Mouse (Mus musculus) testis, postnatal 10 days (tissue): ENCODE measurements at regions not wholly inside any gene's neighbourhood (a gene's known extent, or its start where the extent isn't known, plus 50 kb on each side); places are given as distances from the start of the nearest gene placed in this dataset.

Source experiments
- DNase-seq: peaks from one replicate; pipeline ENCODE4 v3.0.0; 2021; ENCODE audit warnings: low spot score

DNA sequence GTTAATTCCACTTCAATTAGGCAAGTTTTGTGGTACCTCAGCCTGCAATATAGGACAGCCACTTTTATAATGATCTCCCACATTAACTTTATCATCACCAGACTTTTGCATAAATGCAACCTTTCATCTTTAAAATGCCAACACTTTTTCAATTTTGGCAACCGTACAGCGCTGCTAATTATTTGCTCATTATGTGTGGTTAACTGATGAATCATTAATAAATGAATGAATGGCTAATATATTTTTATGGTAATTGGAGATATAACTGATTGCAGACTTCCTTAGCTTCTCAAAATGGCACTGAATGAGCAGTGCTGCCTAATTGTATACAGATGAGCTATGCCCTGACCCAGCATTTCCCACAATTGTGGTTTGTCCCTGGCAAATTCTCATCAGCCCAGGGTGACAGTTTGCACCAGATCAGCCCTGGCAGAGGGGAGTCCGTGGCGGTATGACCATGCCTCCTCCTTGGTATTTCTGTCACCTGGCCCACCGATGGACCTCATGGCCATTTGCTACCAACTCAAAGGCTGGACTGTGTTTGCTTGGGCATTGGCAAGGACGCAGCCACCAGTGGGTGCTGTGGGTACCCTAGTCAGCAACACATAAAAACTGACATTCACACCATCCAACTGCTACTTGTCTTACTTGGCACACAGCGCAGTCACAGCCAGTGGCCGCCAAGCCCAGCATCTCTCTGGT is 173.7 kb upstream of the Lmo4 start:
- DNase-seq = no peak

DNA sequence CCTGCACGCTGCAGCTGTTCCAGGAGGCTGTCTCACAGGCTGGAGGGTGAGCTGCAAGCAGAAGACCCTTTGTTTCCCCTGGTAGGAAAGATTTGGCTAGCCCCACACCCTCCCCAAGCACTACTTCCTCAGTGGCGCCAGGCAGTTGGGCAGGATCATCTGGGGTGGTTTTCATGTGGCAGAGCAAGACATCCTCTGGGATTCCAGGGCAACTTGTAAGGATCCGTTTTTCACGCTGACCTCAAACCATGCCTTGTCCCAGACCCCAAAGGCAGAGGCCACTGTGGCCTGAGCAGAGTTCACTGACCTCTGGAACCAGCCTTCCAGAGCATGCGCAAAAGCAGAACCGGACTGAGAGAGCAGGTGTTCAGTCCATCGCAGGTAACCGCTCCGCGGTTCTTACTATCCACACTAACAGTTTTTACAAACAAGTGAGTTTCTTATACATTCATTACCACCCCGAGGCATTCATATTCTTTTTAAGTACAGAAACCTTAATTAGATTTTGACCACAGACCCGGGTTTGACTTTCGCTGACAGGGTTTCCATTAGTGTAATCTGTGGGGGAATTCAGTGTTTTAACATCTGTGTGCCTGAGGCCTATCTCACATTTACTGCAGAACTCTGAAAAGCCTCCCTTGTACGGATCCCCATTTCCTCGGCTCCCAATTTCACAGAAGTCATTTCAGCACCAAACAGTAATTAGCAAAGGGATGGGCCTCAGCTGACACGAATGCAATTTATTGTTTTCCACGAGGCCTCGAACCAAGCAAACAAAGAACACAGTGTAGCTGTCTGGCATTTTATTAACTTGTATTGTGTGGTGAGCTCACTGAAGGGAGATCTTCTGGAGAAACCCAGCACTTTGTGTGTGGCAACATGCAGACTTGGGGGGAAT is 172.9 kb upstream of the Lmo4 start:
- DNase-seq = no peak

DNA sequence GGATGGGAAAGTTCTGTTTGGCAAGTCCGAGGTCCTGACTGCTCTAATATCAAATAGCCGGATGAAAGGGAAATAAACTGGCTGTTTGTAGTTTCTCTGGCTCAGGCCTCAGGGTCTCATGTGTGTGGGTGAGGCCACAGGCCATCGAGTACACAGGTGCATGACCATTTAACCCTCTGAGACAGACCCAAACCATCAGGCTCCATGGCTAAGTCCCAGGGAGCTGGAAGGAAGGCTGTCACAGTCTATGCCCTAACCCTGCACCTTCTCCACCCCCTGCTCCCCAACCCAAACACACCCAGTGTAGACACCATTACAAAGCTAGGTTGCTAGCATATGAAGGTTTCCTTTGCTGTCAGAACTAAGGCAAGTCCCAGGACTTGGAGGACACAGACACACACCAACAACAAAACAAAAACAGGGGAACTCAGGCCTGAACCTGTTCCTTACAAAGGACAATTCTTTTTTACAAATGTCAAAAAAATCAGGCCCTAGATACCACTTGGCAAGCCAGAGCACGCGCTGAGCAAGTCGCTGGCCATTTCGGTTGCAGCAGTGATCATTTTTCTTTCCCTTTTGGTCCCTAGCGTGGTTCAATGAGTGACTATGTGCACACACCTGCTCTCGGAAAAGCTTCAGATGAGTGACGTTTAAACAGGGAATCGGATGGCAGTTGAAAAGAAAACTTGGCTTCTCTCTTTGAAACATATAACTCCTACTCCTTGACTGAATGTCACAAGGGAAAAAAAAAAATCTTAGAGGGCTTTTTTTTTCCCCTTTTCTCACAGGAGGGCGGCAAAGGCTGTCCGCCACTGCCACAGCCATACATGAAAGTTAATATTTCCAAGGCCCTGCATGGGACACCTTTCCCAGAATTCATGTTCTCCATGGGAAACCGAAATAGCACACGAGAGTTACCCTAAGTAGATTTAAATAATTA is 171.7 kb upstream of the Lmo4 start:
- DNase-seq = no peak

DNA sequence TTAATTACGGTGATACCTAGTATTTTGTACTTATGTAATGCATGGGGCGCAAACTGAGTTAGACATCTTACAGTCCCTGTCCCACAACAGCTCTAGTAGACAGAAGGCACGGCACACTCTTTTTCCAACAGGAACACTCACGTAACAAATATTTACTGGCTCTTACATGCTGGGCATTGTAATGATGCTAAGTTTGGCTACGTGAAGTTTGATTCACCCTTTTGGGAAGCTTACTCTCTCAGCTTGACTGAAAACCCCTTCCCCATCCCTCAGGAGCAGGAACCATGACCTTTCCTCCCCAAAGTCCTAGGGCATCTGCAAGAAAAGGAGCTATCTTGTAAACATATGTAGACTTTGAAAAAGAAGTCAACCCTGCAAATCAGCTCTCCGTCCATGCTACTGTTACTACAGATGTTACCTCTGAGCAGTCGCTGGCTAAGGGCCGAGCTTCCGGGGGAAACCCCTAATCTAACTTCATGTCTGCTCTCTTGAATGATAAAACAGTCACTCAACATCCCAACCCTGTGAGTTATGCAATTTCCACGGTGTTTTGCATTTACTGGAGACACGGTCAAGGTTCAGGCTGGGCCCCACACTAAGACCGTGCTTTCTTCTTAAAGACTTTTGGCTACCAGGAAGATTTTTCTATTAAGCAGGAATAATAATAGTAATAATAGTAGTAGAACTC is 170.8 kb upstream of the Lmo4 start:
- DNase-seq = no peak

DNA sequence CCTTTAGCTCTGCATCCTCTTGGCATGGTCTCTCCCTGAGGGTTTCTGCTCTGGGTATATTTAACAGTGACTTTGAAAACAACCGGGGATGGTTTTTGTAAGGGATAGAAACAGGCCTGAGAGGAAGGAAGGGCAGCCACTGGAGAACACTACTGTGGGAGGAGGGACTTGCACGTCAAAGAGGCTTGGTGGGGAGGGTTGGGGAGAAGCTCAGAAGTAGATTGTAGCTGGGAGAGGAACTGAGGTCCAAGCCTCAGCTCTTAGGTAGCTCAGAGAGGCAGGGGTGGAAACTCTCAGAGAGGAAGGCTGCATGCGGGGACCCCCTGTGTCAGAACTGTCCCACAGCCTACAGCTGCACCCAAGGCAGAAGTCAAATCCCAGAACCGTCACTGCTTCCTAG is 163.3 kb upstream of the Lmo4 start:
- DNase-seq = no peak

DNA sequence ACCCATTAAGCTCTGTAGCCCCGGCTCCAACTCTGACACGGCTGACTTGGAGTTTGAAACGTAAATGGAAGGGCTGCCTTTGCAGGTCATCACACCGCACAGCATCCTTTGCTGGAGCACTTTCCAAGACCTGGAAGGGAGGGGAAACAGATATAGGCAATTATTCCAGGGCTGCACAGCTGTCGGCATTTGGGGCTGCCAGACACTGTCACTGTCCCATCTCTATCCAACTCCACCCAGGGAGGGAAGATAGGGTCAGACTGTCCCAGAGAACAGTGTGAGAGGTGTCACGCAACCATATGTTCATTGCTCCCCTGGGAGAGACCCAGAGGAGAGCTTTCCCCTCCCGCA is 162.7 kb upstream of the Lmo4 start:
- no peak for DNase-seq

DNA sequence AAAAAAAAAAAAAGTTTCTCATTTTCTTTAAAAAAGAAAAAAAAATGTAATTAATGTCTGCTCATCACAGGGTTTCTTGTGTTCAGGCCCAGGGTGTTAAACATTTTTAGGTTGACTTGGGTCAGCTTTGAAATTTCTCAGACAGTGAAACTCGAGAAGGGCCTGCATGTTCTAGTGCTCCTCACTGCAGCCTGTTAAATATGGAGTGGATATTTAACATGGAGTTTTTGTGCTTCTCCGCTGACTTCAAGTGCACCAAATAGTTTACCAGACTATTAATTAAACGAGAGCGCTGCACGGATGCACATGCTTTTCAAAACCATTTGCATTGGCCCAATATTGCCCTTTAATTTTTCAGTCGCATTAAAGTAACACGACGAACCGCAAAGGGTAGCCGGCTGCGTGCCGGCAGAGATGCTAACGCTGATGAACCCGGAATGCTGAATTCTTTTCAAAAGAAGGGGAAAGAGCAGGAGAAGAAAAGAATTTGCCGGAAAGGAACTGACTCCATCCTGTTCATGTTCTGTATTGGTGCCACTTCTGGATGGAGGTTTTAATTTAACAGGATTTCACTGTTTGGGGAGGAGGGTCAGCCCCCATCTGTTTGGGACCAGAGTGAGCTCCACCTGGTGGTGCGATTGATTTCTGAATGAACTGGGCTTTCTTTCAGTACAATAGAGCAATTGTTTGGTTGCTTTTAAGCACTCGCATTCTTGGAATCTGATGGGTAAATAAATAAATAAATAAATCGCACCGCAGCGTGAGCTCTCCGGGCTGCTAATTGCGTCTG is 162.2 kb upstream of the Lmo4 start:
- DNase-seq = no peak

DNA sequence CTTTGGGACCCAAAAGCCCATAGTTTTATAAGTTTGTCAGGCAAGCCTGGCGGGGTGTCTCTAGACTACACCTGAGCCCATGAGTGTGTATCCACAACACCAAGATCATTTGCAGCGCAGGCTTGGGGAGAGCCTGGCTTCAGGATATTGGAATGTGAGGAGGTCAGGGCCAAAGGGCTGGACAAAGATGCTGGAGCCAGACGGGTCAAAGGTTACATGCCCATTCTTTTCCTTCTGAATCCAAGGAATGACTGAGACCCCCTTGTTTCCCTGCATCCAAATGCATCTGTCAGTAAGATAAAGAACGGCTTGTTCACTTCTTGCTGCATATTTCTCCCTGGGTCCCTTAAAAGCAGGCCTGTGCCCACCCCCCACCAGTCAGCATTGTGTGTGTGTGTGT is 160.9 kb upstream of the Lmo4 start:
- no peak for DNase-seq

DNA sequence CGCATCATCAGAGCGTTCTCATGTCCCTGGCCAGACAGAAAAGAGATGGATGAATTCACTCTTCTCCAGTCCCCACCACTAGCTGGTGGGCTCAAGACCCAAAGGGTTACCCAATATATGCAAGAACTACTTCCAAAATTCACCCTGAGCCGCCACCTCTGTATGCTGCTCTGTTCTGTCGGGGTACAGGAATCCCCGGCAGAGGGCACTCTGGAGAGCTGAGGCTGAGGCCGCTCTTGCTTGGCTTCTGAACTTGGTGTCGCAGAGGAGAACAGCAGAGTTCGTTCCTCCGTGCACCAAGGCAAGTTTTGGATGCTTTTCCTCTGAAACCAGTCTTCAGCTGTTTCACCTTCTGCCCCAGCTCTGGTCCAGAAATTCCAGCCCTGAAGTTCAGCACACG is 157.5 kb upstream of the Lmo4 start:
- peak; percentile 76 for DNase-seq

DNA sequence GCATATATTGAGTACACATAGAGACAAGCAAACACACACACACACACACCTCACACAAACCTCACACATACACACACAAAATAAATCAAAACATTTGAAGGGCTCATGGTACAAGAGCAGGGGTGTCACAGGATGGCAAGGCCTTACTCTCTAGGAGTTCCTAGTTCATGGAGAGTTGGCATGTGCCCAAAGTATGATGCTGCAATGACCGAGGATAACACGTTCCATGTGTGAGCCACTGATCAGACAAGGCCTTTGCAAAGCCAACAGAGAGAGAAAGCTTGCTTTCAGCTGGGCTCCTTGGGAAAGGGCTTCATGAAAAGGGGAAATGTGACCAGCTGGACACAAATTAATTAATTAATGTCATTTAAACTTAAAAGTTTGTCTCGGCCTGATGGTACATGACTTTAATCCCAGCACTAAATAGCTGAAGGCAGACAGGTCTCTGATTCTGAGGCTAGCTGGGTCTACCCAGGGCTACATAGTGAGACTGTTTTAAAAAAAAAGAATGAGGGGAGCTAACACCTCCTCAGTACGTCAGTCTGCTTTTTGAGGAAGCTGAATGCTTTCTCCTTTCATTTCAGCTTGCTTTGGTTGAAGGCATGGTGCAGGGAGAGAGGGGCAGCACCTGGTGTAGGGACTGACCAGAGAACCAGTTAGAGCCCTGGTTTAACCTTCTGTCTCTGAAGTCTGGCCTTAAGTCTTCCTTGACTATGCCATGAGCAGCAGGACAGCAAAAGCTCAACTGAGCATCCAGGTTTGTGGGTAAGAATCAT is 156.4 kb upstream of the Lmo4 start:
- DNase-seq = no peak

DNA sequence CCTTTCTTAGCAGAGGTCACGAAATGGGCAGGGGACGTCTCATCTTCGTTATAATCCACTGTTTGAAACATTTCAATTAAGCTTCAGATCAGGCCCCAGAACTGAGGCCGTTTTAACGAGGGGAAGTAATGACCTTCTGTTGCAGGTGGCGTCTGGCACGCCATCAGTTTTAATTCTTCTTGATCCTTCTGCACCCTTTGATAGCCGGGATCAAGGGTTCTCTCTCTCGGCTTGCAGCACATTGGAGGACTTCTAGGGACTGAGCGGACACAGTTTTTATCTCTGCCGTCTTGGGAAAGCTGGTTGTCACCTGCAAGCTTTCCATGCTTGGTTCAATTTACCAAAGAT is 151.9 kb upstream of the Lmo4 start:
- no peak for DNase-seq

DNA sequence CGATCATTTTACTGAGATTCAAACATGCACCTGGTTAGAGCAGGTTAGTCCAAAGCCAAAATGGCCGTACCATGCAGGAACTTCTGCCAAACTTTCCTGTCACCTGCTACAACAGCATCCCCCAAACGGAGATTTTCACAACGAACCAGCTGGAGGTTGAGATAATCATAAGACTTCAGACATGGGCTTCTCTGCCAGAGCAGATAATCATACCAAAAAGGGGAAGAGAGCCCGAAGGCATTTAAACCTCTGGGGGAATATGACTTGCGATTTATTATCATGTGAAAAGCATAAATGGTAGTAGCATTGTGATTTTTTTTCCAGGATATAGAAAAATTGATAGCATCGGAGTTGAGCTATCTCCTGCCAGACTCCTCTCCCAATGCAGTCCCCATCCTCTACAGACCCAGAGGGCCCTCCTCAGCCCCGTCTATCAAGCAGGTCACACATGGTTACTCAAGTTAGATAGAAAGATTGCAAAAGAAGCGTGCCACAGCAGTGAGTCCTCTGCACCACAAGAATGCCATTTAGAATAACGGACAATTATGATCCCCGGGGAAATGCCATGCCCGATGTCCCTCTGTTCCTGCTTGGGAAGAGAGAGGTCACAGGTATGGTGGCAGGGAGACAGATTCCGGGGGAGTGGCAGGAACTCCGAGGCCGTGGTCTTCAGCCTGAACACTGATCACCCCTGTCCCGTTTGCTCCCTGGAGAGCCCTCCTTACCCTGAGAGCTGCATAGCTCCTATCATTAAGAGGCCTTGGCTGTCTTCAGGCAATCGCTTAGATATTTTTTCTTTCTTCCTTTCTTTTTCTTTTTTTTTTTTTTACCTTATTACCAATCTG is 151.3 kb upstream of the Lmo4 start:
- no peak for DNase-seq

DNA sequence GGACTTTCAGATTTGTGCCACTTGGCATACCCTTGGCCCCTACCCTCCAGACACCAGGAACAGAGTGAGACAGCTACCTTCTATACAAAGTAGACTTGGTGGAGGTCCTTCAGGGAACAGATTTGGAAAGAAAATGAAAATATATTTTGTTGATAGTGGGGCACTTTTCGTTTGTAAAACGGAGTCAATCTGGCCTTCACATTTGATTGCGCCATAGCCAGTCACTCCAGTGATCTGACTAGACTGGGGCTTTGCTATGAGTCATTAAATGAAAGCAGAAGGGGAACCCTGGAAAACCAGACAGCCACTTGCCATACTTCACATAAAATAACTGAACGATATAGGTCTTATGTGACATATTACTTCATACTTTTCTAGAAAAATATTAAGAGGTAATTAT is 147.5 kb upstream of the Lmo4 start:
- DNase-seq = no peak

DNA sequence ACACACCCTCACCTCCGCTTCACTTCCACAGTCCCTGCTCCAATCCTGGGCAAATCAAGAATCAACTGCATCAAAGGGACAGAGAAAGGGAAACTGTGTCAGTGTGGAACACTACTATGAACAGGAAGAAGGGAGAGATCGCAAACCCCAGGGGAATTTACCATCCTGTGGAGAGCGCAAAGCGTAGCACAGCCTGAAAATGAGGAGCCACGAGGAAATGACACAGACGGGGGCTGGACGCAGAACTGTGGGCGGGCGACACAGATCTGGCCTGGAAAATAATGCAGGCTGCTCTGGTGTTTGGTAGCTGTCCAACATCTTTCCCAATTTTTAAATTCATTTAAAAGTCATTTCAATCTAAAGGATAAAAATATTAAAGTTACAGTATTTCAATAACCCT is 143.4 kb upstream of the Lmo4 start:
- DNase-seq = no peak

DNA sequence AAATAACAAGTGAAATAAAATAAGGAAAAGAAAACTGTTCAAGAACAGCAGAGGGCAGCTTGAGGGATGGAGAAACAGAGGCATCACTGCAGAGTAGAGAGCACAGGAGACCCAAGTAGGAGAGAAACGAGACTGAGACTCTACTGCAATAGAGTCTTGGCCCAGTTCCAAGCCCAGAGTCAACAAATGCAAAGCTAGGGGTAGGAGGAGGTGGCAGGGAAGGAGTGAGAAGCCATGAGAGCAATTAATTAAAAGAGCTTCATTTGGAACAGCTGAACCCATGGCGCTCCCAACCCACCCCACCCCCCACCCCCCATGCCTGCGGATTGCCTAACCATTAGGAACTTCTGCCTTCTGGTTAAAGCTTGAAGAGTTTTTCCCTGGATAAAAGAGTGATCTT is 130.2 kb upstream of the Lmo4 start:
- no peak for DNase-seq

DNA sequence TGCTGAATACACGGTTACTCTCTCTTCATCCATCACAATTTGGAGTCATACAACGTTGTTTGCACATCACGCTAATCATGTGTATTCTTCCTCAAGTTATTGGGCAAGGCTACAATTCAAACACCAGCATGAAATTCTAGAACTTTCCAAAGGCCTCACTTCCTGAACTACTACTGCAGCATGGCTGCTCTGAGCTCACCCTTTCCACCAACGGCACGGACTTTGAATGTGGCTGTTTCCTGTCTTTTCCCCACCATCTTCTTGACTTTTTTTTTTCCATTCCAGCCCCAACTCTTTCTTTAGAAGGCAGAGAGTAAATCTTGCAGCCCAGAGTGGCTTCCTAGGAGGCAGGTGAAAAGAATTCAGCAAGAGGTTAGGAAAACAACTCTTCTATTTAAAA is 129.2 kb upstream of the Lmo4 start:
- no peak for DNase-seq

DNA sequence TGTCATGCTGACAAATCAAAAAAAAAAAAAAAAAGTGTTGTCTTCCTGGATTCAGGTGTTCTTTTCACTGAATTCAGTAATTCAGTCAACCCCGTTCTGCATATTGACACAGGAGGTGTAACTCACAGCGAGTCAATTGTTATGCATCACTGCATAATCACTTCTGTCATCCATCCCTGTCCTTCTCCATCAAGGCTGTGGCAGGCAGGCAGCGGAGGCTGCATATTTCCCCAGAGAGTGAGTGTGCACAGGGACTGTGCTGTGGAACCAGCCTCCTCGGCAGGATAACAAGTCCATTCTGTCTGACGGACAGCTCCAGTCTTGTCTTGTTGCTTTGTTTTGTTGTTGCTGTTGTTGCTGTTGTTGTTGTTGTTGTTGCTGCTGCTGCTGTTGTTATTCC is 127.3 kb upstream of the Lmo4 start:
- no peak for DNase-seq

DNA sequence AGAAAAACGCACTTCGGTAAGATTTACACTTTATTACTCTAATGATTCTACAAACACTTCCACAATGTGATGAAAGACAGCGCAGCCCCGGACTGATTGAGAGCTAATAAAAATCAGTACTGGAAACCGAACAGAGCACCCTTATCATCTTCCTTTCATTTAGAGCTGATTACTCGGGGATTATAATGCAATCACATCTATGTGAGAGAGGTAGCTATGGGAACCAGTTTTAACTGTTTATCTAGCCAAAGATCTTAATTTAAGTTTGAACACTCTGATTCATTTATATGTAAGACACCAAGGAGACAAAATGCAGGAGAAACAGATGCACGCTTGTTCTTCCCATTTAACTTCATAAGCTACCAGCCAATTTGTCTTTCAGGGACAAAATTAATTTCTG is 124.1 kb upstream of the Lmo4 start:
- DNase-seq = no peak

DNA sequence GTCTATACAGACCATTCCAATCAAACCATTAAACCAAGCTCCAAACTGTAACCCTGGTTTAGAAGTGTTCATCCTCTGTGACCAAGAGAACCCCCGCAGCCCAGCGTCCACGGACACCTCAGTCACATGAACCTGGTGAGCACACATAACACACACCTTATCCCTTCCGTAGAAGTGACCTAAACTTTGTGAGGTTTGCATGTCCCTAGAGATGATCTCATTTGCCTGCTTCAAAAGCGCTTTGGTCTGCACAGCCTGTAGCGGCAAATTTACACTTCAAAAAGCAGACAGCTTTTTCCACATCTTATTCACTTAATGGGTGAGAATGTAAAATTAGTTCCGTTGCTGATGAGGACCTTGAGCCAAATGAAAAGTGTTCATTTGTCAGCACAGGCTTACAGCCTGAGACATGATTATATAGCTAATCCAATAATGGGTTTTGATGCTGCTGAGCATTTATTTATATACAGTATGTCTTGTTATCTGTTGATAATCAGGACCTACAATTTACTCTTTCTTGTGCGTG is 122.3 kb upstream of the Lmo4 start:
- DNase-seq = no peak
